Mouse (Mus musculus) embryonic facial prominence, embryonic 13.5 days (tissue): ENCODE data around the gene Rhbdd2. TPM values are rescaled to one million over a fixed set of nuclear protein-coding genes. Genes with fewer than 3 reads are reported as not detected.

Experiments used
- ATAC-seq: fragments of 200-750 bp; cut with Nextera tagmentation; 2 replicates; pipeline ENCODE4 v1.8.0; 2017; ENCODE audit warnings: low read depth; ENCODE audit not compliant: insufficient number of reproducible peaks, insufficient read depth, low FRiP score, low TSS enrichment
- H3K27ac ChIP-seq: fragments of 300-500 bp; sonication (generic); 2 replicates; pipeline ENCODE4 v1.5.1; 2015; ENCODE audit warnings: moderate library complexity, mild to moderate bottlenecking, inconsistent platforms
- H3K27me3 ChIP-seq: fragments of 300-500 bp; sonication (generic); 2 replicates; pipeline ENCODE4 v1.6.1; 2015; ENCODE audit warnings: mild to moderate bottlenecking, inconsistent platforms
- H3K36me3 ChIP-seq: fragments of 300-500 bp; sonication (generic); 2 replicates; pipeline ENCODE4 v1.6.1; 2015; ENCODE audit warnings: mild to moderate bottlenecking, inconsistent platforms
- H3K4me1 ChIP-seq: fragments of 300-500 bp; sonication (generic); 2 replicates; pipeline ENCODE4 v1.6.1; 2015; ENCODE audit warnings: inconsistent platforms
- H3K4me2 ChIP-seq: fragments of 300-500 bp; sonication (generic); 2 replicates; pipeline ENCODE4 v1.6.1; 2015; ENCODE audit warnings: moderate library complexity, mild to moderate bottlenecking, inconsistent platforms
- H3K4me3 ChIP-seq: fragments of 300-500 bp; sonication (generic); 2 replicates; pipeline ENCODE4 v1.5.1; 2015; ENCODE audit warnings: mild to moderate bottlenecking, inconsistent platforms
- H3K9ac ChIP-seq: fragments of 300-500 bp; sonication (generic); 2 replicates; pipeline ENCODE4 v1.6.1; 2015; ENCODE audit warnings: mild to moderate bottlenecking, inconsistent platforms
- H3K9me3 ChIP-seq: fragments of 300-500 bp; sonication (generic); 2 replicates; pipeline ENCODE4 v1.6.1; 2016; ENCODE audit warnings: inconsistent platforms
- WGBS: fragments of 180-500 bp; shearing (Covaris S2); methylation state at CpG from one replicate; pipeline ENCODE4 v1.1.7; 2015; ENCODE audit warnings: mixed read lengths; 5-methylcytosine and 5-hydroxymethylcytosine counted together
- polyA plus RNA-seq: library from polyadenylated mRNA; unstranded; fragments of >200 nt; fragmentation: Nextera tagmentation; extraction: Ambion mirVana; gene quantifications from 2 replicates; pipeline ENCODE4 v1.2.1, GENCODE M21; 2015

Rhbdd2 gene
- polyA plus RNA-seq, 1 experiment from 2014 or later, result 46.9 TPM

DNA sequence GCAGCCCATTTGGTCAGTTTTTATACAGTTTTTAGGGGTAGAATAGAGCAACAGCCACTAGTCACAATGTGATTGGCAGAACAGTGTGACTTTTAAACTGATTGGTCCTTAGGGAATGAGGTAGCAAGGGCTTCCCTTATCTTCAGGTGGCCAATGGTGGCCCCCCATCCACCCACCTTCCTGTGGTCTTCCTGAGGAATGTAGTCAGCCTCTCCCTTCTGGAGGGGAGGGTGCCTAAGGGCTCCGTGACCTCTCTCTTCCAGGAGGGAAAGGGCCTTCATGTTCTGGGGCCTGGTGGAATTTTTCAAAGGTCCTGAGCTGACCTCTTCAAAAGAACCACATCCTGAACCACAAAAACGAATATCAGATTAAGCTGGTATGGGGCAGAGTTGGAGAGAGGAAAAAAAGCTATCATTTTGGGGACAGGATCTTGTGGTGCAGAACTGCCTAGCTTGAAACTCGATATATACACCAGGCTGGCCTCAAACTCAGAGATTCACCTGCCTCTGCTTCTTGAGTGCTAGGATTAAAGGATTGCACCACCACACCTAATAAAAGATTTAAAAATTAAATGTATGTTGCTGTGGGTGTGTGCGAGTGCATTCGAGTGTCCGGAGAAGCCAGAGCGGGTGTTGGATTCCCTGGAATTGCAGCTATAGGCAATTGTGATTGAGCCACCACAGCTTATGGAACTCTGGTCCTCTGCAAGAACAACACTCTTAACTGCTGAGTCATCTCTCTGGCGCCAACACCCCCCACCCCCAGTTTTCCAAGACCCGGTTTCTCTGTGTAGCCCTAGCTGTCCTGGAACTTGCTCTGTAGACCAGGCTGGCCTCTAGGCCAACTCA is 16.3 kb downstream of the Rhbdd2 start:
- Histone ChIP-seq H3K4me2 (no peak overlapping the region), H3K36me3 (peaks cover 4% of the 10 kb centered on the region), H3K4me1 (no peaks in the 10 kb centered on the region), H3K27me3 (no peaks in the 10 kb centered on the region), H3K9me3 (no peaks in the 10 kb centered on the region), H3K27ac (no peak overlapping the region), H3K4me3 (no peak overlapping the region), H3K9ac (no peak overlapping the region)
- 74% methylated on average over 9 of the region's 9 CpGs for WGBS
- ATAC-seq, result no peak

DNA sequence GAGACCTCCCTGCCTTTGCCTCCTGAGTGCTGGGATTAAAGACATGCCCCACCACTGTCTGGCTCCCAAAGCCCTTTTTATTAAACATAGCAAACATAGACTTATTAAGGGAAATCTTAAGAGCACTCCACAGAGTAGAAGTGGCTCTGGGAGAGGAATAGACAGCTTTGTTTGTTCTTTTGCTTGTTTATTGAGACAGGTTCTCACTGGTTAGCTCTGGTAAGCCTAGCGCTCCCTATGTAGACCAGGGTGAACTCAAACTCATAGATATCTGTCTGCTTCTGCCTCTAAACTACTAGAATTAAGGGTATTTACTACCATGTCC is 16.9 kb downstream of the Rhbdd2 start:
- Histone ChIP-seq H3K4me3 (no peak overlapping the region), H3K9me3 (no peaks in the 10 kb centered on the region), H3K9ac (no peak overlapping the region), H3K36me3 (no peaks in the 10 kb centered on the region; the same call in 1 of the 2 replicates), H3K4me2 (no peak overlapping the region), H3K4me1 (no peaks in the 10 kb centered on the region), H3K27me3 (no peaks in the 10 kb centered on the region), H3K27ac (no peak overlapping the region)
- WGBS, result 98% methylated on average over 1 of the region's 1 CpGs
- no peak for ATAC-seq

DNA sequence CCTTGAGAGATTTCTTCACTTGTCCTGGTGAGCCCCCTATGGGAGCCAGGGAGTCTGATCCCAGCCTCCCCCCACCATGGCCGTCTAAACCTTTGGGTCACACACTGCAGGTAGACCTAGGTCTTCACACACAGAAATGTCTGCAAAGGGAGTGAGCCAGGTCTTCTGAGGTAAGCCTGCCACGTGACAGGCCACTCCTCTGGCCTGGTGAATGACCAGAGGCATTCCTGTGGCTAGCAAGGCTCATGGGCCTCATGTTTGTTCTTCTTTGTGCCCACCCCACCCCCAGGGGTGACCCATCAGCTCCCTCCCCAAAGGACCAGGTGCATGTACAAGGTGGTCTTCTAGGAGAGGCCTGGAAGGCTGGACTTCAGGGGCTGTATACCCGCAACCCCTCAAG is 19.1 kb downstream of the Rhbdd2 start:
- Histone ChIP-seq H3K4me3 (no peak overlapping the region), H3K36me3 (no peaks in the 10 kb centered on the region), H3K9ac (no peak overlapping the region), H3K4me1 (no peaks in the 10 kb centered on the region), H3K9me3 (0 out of 2 replicates have a peak, but pooled peaks cover 3% of the 10 kb centered on the region), H3K27me3 (no peaks in the 10 kb centered on the region), H3K4me2 (no peak overlapping the region), H3K27ac (no peak overlapping the region)
- no peak for ATAC-seq
- WGBS, result 76% methylated on average over 3 of the region's 3 CpGs

GRCm38 (mm10) chr5:135653209-135653608 is 20.8 kb downstream of the Rhbdd2 start:
- no peak overlapping the region for H3K27ac ChIP-seq
- H3K4me1 ChIP-seq, result no peaks in the 10 kb centered on the region
- WGBS, result 43% methylated on average over 2 of the region's 2 CpGs
- ATAC-seq, result no peak
- 0 out of 2 replicates have a peak, but pooled peaks cover 3% of the 10 kb centered on the region for H3K9me3 ChIP-seq
- no peaks in the 10 kb centered on the region for H3K27me3 ChIP-seq
- no peak overlapping the region for H3K4me3 ChIP-seq
- no peak overlapping the region for H3K4me2 ChIP-seq
- no peaks in the 10 kb centered on the region for H3K36me3 ChIP-seq
- no peak overlapping the region for H3K9ac ChIP-seq

- Histone ChIP-seq H3K4me3 (no peak overlapping the region), H3K9ac (no peak overlapping the region), H3K9me3 (0 out of 2 replicates have a peak, but pooled peaks cover 3% of the 10 kb centered on the region), H3K36me3 (no peaks in the 10 kb centered on the region), H3K27me3 (no peaks in the 10 kb centered on the region), H3K27ac (no peak overlapping the region), H3K4me2 (no peak overlapping the region), H3K4me1 (no peaks in the 10 kb centered on the region)
- ATAC-seq, result no peak
- 87% methylated on average over 5 of the region's 5 CpGs for WGBS
These were observed 23.6 kb downstream of the Rhbdd2 start for GRCm38 (mm10) chr5:135656046-135656445.

GRCm38 (mm10) chr5:135657128-135657527 is 24.7 kb downstream of the Rhbdd2 start:
- no peak overlapping the region for H3K4me2 ChIP-seq
- no peaks in the 10 kb centered on the region for H3K27me3 ChIP-seq
- 86% methylated on average over 5 of the region's 5 CpGs for WGBS
- no peak overlapping the region for H3K4me3 ChIP-seq
- ATAC-seq, result no peak
- 0 out of 2 replicates have a peak, but pooled peaks cover 3% of the 10 kb centered on the region for H3K9me3 ChIP-seq
- H3K9ac ChIP-seq, result no peak overlapping the region
- no peak overlapping the region for H3K27ac ChIP-seq
- no peaks in the 10 kb centered on the region for H3K36me3 ChIP-seq
- no peaks in the 10 kb centered on the region for H3K4me1 ChIP-seq

DNA sequence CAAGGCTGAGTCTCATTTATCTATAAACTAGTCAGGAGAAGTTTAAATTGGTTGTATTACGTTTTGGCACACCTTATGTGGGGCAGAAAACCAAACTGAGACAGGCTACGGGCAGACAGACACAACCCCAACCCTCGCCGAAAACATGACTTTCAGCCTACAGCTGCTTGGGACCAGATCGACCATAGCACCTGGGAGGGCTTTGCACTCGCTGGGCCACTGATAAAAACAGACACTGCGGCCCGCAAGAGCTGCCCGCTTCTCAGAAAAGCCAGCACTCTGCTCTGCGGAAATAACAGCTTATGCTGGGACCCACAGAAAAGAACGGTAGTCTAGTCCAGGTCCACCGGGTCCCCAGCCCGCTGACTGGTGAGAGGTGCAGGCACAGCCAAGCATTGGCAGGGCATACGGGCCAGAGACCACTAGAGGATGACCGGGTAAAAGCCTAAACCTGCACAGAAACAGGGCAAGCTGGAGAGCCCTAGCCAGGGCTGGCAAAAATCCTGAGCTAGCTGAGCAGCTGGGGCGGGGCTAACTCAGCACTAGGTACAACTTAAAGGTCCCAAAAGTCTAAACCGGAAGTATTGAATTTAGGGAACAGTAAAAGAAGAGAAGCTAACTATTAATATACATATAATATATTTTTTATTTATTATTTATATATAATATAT is 25.4 kb downstream of the Rhbdd2 start:
- H3K4me3 ChIP-seq, result no peak overlapping the region
- WGBS, result 53% methylated on average over 17 of the region's 17 CpGs
- 0 out of 2 replicates have a peak, but pooled peaks cover 3% of the 10 kb centered on the region for H3K9me3 ChIP-seq
- no peak overlapping the region for H3K4me2 ChIP-seq
- no peak overlapping the region for H3K27ac ChIP-seq
- H3K36me3 ChIP-seq, result no peaks in the 10 kb centered on the region
- H3K27me3 ChIP-seq, result no peaks in the 10 kb centered on the region
- no peak for ATAC-seq
- H3K4me1 ChIP-seq, result no peaks in the 10 kb centered on the region
- H3K9ac ChIP-seq, result no peak overlapping the region

GRCm38 (mm10) chr5:135659956-135660355 is 27.5 kb downstream of the Rhbdd2 start:
- Histone ChIP-seq H3K27ac (no peak overlapping the region), H3K4me3 (no peak overlapping the region), H3K4me1 (no peaks in the 10 kb centered on the region), H3K9me3 (0 out of 2 replicates have a peak, but pooled peaks cover 2% of the 10 kb centered on the region), H3K9ac (no peak overlapping the region), H3K27me3 (no peaks in the 10 kb centered on the region), H3K36me3 (no peaks in the 10 kb centered on the region), H3K4me2 (no peak overlapping the region)
- ATAC-seq, result no peak
- 65% methylated on average over 4 of the region's 4 CpGs for WGBS

DNA sequence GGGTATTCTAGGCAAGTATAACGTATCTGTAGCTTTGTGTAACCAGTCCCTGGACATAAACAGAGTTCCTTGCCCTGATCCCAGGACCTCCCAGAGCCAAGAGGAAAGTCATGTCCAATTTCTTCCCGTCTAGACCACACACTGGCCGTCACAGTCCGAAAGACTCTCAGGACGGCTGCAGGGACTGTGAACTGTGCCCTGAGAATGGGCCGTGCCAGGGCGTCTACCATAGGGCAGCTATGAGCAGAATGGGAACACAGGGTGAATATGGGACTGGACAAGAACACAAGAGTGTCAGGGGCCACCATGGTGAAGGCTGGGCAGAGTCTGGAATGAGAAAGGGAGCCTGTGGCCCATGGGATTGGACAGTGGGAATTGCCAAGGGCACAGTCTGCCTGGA is 28.1 kb downstream of the Rhbdd2 start:
- WGBS, result 82% methylated on average over 7 of the region's 7 CpGs
- no peaks in the 10 kb centered on the region for H3K4me1 ChIP-seq
- no peak overlapping the region for H3K4me3 ChIP-seq
- no peak for ATAC-seq
- no peaks in the 10 kb centered on the region for H3K27me3 ChIP-seq
- H3K9me3 ChIP-seq, result 0 out of 2 replicates have a peak, but pooled peaks cover 2% of the 10 kb centered on the region
- H3K36me3 ChIP-seq, result no peaks in the 10 kb centered on the region
- H3K4me2 ChIP-seq, result no peak overlapping the region
- no peak overlapping the region for H3K9ac ChIP-seq
- H3K27ac ChIP-seq, result no peak overlapping the region

- H3K9me3 ChIP-seq, result 0 out of 2 replicates have a peak, but pooled peaks cover 2% of the 10 kb centered on the region
- H3K9ac ChIP-seq, result no peak overlapping the region
- WGBS, result 87% methylated on average over 5 of the region's 5 CpGs
- H3K4me3 ChIP-seq, result no peak overlapping the region
- H3K4me2 ChIP-seq, result no peak overlapping the region
- ATAC-seq, result no peak
- H3K27ac ChIP-seq, result no peak overlapping the region
- no peaks in the 10 kb centered on the region for H3K27me3 ChIP-seq
- 0 out of 2 replicates have a peak, but pooled peaks cover 8% of the 10 kb centered on the region for H3K4me1 ChIP-seq
- H3K36me3 ChIP-seq, result no peaks in the 10 kb centered on the region
These were observed 34.5 kb downstream of the Rhbdd2 start for GRCm38 (mm10) chr5:135666890-135667289.

DNA sequence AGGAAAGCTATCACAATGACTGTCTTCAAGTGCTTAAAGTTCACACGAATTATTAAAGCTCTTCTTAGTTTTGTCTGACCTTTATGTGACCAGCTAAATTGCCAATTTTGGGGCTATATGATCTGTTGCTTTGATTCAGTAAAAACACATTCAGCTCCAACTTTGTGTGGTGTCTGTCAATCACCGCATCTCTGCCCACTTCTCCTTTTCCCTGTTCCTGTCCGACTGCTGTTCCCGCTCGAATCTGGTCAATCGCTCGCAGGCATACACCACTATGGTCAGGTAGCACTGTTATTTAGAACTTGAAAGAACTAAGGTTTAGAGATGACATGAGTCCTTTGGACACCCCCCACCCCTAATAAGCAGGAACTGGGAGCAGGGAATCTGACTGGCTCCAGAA is 35.7 kb downstream of the Rhbdd2 start:
- ATAC-seq, result no peak

More for the DNA sequence above, 35.7 kb downstream of the Rhbdd2 start:
- no peak overlapping the region for H3K9ac ChIP-seq
- H3K36me3 ChIP-seq, result no peaks in the 10 kb centered on the region
- no peak overlapping the region for H3K4me2 ChIP-seq
- no peak overlapping the region for H3K27ac ChIP-seq
- no peak overlapping the region for H3K4me3 ChIP-seq
- H3K4me1 ChIP-seq, result peaks cover 14% of the 10 kb centered on the region; the same call in 1 of the 2 replicates
- H3K27me3 ChIP-seq, result no peaks in the 10 kb centered on the region
- 0 out of 2 replicates have a peak, but pooled peaks cover 2% of the 10 kb centered on the region for H3K9me3 ChIP-seq
- WGBS, result 76% methylated on average over 7 of the region's 7 CpGs
